Mouse (Mus musculus) lung, embryonic 14.5 days (tissue): Measurements from ENCODE around the gene Hmgcs2. TPM values are rescaled to one million over a fixed set of nuclear protein-coding genes. Genes with fewer than 3 reads are reported as not detected.

Source experiments
- ATAC-seq: fragments of 200-750 bp; cut with Nextera tagmentation; 2 replicates; pipeline ENCODE4 v1.8.0; 2017; ENCODE audit warnings: mild to moderate bottlenecking, moderate TSS enrichment, moderate library complexity; ENCODE audit not compliant: insufficient read depth
- DNase-seq: peaks from one replicate; pipeline ENCODE4 v3.0.0-alpha.2; 2015
- H3K27ac ChIP-seq: fragments of 300-500 bp; sonication (generic); 2 replicates; pipeline ENCODE4 v1.5.1; 2014; ENCODE audit warnings: low read depth, mild to moderate bottlenecking, moderate library complexity
- H3K27me3 ChIP-seq: fragments of 300-500 bp; sonication (generic); 2 replicates; pipeline ENCODE4 v1.6.1; 2014; ENCODE audit warnings: low read length, control low read depth; ENCODE audit not compliant: insufficient read depth
- H3K36me3 ChIP-seq: fragments of 300-500 bp; sonication (generic); 2 replicates; pipeline ENCODE4 v1.6.1; 2014; ENCODE audit warnings: control low read depth; ENCODE audit not compliant: insufficient read depth
- H3K4me1 ChIP-seq: fragments of 300-500 bp; sonication (generic); 2 replicates; pipeline ENCODE4 v1.6.1; 2014; ENCODE audit warnings: antibody characterized with exemption, control low read depth; ENCODE audit not compliant: insufficient read depth
- H3K4me2 ChIP-seq: fragments of 300-500 bp; sonication (generic); 2 replicates; pipeline ENCODE4 v1.6.1; 2014; ENCODE audit warnings: mild to moderate bottlenecking
- H3K4me3 ChIP-seq: fragments of 300-500 bp; sonication (generic); 2 replicates; pipeline ENCODE4 v1.5.1; 2014; ENCODE audit warnings: low read depth, low read length
- H3K9ac ChIP-seq: fragments of 300-500 bp; sonication (generic); 2 replicates; pipeline ENCODE4 v1.6.1; 2014
- H3K9me3 ChIP-seq: fragments of 300-500 bp; sonication (generic); 2 replicates; pipeline ENCODE4 v1.6.1; 2016; ENCODE audit warnings: low read depth, low read length, control low read depth
- CTCF ChIP-seq: IDR thresholded peaks from 2 replicates; pipeline ENCODE4 v1.5.1; 2016; ENCODE audit warnings: antibody characterized with exemption, low read depth
- WGBS: fragments of 180-500 bp; shearing (Covaris S2); extraction: QIAGEN DNeasy Blood & Tissue Kit; methylation state at CpG from one replicate; pipeline ENCODE4 v1.1.7; 2014; 5-methylcytosine and 5-hydroxymethylcytosine counted together
- polyA plus RNA-seq: library from polyadenylated mRNA; unstranded; fragments of >200 nt; fragmentation: Nextera tagmentation; extraction: Ambion mirVana; gene quantifications from 2 replicates; pipeline ENCODE4 v1.2.1, GENCODE M21; 2014

Hmgcs2 gene
- polyA plus RNA-seq, result 1.2 and 1.6 TPM in 2 replicates

DNA sequence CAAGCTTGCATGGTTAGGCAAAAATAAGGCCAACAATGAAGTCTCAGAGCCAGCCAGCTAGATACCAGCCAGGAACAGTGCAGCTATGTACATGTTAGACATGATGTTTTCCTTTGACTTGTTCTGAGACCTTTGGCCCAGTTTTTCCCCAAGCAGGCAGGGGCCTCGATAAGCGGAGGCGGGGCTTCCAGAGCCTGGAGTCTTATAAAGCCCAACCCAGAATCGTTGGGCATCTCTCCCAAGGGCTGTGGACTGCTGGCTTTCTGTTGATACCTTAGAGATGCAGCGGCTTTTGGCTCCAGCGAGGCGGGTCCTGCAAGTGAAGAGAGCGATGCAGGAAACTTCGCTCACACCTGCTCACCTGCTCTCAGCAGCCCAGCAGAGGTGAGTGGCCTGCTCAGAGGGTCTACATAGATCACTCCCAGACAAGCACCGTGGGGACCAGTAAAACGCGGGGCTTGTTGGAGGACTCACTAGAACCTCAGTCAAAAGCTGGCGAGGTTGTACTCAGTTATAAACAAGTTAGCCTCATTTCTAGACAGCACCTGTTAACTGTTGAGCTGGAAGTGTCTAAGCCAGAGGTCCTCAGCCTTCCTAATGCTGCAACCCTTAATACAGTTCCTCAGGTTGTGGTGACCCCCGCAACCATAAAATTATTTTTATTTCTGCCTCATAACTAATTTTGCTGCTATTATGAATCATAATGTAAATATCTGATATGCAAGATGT lies at the start of gene Hmgcs2:
Hmgcs2 (plus strand) TSS at position 232 of the 729 bp plus-strand sequence.
- TF ChIP-seq CTCF, result no peak
- Histone ChIP-seq H3K36me3 (no peaks in the 10 kb centered on the region), H3K4me2 (peak within 1 kb of the TSS; percentile 27), H3K9me3 (no peaks in the 10 kb centered on the region), H3K27me3 (no peaks in the 10 kb centered on the region), H3K9ac (no peak within 1 kb of the TSS), H3K4me3 (no peak within 1 kb of the TSS), H3K4me1 (peaks cover 8% of the 10 kb centered on the region; the same call in 1 of the 2 replicates), H3K27ac (no peak within 1 kb of the TSS)
- ATAC-seq (peak; percentile 59; the same call in 1 of the 2 replicates), DNase-seq (peak; percentile 68)
- 45% methylated on average over 14 of the region's 14 CpGs for WGBS

DNA sequence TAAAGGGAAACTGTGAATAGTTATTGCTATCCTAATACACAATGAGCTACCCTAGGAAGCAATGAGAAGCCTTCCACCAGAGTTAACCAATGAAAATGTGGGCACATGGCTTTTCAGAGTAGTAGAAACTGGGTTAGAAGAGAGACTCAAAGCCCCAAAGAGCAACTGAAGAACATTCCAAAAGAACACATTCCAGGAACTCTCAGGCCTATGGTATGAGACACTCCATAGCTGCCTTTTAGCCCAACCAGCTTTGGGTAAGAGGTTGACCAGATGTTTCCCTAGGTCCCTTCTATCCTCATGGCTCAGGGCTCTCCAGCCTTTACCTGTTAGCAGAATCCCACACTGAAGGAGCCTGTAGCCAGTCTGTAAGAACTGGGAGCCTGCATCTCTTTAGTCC lies 46.7 kb upstream of the Hmgcs2 start:
- Histone ChIP-seq H3K9me3 (no peaks in the 10 kb centered on the region), H3K4me1 (no peaks in the 10 kb centered on the region; the same call in 1 of the 2 replicates), H3K4me3 (no peak overlapping the region), H3K27me3 (no peaks in the 10 kb centered on the region), H3K9ac (no peak overlapping the region), H3K36me3 (no peaks in the 10 kb centered on the region), H3K27ac (no peak overlapping the region), H3K4me2 (no peak overlapping the region)
- TF ChIP-seq CTCF, result no peak
- ATAC-seq (no peak), DNase-seq (no peak)

DNA sequence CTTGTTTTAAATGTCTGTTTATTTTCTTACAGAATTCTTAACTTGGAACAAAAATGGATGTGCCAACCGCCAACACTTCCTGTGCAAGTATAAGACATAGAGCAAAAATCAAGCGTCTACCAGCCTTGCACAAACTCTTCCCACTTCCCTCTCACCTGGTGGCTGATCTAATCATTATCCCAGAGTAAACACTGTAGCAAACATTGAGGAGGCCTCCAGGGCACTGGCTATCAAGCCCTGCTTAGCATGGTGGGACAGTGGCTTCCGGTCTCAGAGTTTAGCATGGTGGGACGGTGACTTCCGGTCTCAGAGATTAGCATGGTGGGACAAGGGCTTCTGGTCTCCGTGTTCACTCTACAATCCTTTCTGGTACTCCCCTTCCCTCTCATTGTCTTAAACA lies 44.0 kb upstream of the Hmgcs2 start:
- H3K27me3 ChIP-seq, result no peaks in the 10 kb centered on the region
- no peak overlapping the region for H3K4me2 ChIP-seq
- DNase-seq (no peak), ATAC-seq (no peak)
- H3K9me3 ChIP-seq, result no peaks in the 10 kb centered on the region
- no peaks in the 10 kb centered on the region; the same call in 1 of the 2 replicates for H3K4me1 ChIP-seq
- no peak for TF ChIP-seq CTCF
- no peak overlapping the region for H3K27ac ChIP-seq
- H3K4me3 ChIP-seq, result no peak overlapping the region
- no peaks in the 10 kb centered on the region for H3K36me3 ChIP-seq
- no peak overlapping the region for H3K9ac ChIP-seq
- WGBS, result 63% methylated on average over 6 of the region's 6 CpGs

DNA sequence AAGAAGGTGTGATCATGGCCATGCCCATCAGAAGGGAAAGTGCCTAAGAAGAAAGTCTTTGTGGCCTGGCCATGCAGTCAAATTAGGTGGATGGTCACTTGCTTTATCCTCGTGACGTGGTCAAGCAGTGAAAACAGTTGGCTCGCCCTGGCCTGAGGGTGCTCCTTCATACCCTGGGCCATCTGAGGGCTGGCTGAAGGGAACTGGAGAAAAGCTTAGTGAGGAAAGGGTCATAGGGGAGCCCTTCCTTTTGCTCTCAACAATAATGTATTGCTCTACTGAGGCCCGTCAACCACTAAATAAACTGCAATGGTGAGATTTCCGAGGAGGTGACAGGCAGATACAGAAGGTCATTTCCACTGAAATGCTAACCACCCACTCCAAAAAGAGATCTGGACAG lies 43.0 kb upstream of the Hmgcs2 start:
- H3K9me3 ChIP-seq, result no peaks in the 10 kb centered on the region
- DNase-seq (no peak), ATAC-seq (no peak)
- TF ChIP-seq CTCF, result no peak
- no peaks in the 10 kb centered on the region for H3K27me3 ChIP-seq
- H3K36me3 ChIP-seq, result no peaks in the 10 kb centered on the region
- H3K4me1 ChIP-seq, result no peaks in the 10 kb centered on the region; the same call in 1 of the 2 replicates
- no peak overlapping the region for H3K27ac ChIP-seq
- no peak overlapping the region for H3K4me3 ChIP-seq
- no peak overlapping the region for H3K9ac ChIP-seq
- 62% methylated on average over 5 of the region's 5 CpGs for WGBS
- no peak overlapping the region for H3K4me2 ChIP-seq

DNA sequence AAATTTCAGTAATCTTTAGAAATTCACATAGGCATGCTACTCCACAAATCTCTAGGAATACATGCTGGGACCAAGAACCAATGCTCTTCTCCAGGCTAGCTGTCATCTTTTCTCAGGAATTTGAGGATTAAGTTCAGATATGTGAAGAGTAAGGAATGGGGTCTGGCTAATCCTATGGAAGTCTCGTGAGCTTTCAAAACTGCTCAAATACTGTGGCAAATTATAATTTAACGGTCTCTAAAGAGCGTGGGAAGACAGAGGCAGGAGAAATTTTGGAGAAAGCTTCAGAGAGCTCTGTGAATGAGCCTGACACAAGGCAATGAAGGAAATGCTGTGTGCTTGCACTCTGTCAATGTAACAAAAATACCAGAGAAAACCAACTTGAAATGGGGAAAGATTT lies 42.1 kb upstream of the Hmgcs2 start:
- no peak overlapping the region for H3K9ac ChIP-seq
- H3K9me3 ChIP-seq, result no peaks in the 10 kb centered on the region
- no peaks in the 10 kb centered on the region; the same call in 1 of the 2 replicates for H3K4me1 ChIP-seq
- DNase-seq (no peak), ATAC-seq (no peak)
- H3K36me3 ChIP-seq, result no peaks in the 10 kb centered on the region
- no peak overlapping the region for H3K4me3 ChIP-seq
- no peak overlapping the region for H3K27ac ChIP-seq
- no peak for TF ChIP-seq CTCF
- H3K4me2 ChIP-seq, result no peak overlapping the region
- no peaks in the 10 kb centered on the region for H3K27me3 ChIP-seq
- WGBS, result 87% methylated on average over 3 of the region's 3 CpGs

DNA sequence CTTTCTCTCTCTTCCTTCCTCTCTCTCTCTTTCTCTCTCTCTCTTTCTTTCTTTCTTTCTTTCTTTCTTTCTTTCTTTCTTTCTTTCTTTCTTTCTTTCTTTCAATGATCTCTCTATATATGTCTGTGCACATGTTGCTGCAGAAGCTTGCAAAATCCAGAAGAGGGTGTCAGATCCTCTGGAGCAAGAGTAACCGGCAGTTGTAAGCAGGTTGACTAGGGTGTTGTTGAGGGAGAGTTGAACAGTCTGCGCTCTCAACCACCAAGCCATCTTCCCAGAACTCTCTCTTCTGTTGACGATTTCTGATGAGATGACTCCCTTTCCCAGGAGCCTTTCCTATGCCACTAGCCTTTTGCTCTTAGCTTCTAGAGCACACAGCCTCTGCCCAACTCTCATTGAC lies 38.2 kb upstream of the Hmgcs2 start:
- Histone ChIP-seq H3K27me3 (no peaks in the 10 kb centered on the region), H3K9ac (no peak overlapping the region), H3K27ac (no peak overlapping the region), H3K9me3 (no peaks in the 10 kb centered on the region), H3K4me3 (no peak overlapping the region), H3K4me2 (no peak overlapping the region), H3K4me1 (no peaks in the 10 kb centered on the region; the same call in 1 of the 2 replicates), H3K36me3 (no peaks in the 10 kb centered on the region)
- TF ChIP-seq CTCF, result no peak
- WGBS, result 65% methylated on average over 3 of the region's 3 CpGs
- no peak for DNase-seq
- ATAC-seq, result no peak

DNA sequence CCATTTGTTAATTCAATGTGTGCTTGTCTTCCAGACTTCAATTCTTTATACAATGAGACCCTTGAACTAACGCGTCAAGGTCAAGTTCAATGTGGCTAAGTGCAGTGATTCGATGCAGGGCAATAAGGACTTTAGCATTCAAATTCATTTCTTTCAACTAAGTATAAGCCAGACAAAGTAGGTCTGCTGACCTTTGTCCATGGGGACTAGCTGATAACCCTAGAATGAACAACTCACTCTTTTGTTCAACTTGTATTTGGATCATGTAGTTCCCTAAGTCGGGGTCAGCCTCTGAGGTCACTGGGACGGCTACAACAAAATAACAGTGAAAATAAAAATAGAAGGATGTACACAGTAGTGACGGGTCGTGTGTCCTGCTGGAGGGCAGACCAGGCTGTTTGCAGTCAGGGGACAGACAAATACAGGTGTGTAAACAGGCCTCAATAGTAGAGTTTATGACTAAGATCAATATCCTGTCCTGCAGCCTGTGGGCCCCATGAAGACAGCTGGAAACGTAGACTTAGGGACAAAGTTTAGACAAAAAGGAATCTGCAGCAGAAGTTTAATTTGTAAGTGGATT lies 37.7 kb upstream of the Hmgcs2 start:
- WGBS, result 52% methylated on average over 8 of the region's 8 CpGs
- H3K9ac ChIP-seq, result no peak overlapping the region
- H3K27me3 ChIP-seq, result no peaks in the 10 kb centered on the region
- no peak for DNase-seq
- no peaks in the 10 kb centered on the region for H3K4me1 ChIP-seq
- H3K4me2 ChIP-seq, result no peak overlapping the region
- no peaks in the 10 kb centered on the region for H3K9me3 ChIP-seq
- ATAC-seq, result no peak
- no peaks in the 10 kb centered on the region for H3K36me3 ChIP-seq
- no peak for TF ChIP-seq CTCF
- no peak overlapping the region for H3K27ac ChIP-seq
- H3K4me3 ChIP-seq, result no peak overlapping the region
